7 mouse cellular contexts compared by ENCODE assay signal in the genomic region with DNA sequence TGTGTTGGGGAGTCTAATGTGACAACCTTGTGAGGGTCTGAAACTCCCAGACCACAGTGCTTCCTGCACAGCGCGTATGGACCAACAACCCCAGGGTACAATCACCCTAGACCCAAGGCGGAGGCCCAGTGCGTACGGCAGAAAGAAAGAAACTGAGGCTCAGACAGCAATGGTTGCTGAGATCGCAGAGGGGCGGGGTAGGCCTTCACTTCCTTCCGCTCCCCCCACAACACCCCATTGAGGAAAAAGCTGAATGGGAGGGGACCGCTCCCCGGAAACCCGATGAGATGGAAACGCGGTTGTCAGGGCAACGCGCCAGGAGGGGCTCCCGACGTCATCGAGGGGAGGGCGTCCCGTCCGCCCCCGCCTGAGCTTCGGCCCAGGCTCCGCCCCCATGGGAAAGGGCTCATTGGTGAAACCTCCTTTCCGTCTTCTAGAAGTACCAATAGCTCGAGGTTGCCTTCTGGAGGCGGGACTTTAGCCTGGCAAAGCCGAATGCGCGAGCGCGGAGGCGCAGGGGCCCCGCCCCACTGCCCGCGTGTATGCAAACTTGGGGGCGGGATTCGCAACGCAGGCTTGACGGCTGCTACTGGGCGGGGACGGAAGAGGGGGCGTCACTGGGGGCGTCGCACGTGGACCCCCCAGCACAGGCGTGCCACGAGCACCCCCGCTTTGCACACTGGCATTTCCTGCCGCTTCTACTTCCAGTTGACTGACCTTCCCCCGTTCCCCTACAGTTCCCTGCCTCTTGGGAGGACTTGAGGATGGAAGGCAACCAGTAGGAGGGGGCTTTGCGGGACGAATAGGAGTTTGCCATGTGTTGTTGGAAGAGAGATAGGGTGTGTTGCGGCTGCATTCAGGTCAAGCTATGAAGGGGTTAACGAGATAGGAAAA. TPM values are rescaled to one million over a fixed set of nuclear protein-coding genes. Genes with fewer than 3 reads are reported as not detected.
DNase-seq lines count a peak whose midpoint lies in the region; ATAC-seq and TF ChIP-seq lines count a peak whose summit lies in the region.

No protein-coding gene starts in this region.

- H3K9ac ChIP-seq in embryonic facial prominence, embryonic 12.5 days, result peak overlapping the region; percentile 7; the same call in 1 of the 2 replicates
- H3K9ac ChIP-seq in limb, embryonic 13.5 days, result peak overlapping the region; percentile 31
- H3K9ac ChIP-seq in midbrain, embryonic 16.5 days (ENCODE audit: low read depth, low read length), result peak overlapping the region; percentile 64

- H3K9me3 ChIP-seq in embryonic facial prominence, embryonic 12.5 days, result no peaks in the 10 kb centered on the region
- no peaks in the 10 kb centered on the region for H3K9me3 ChIP-seq in limb, embryonic 13.5 days
- no peaks in the 10 kb centered on the region for H3K9me3 ChIP-seq in midbrain, embryonic 16.5 days (replicated peaks; ENCODE audit: control insufficient read depth, low read length, poor library complexity, severe bottlenecking)

- peak overlapping the region; percentile 93 for H3K27ac ChIP-seq in embryonic facial prominence, embryonic 12.5 days
- peak overlapping the region; percentile 97 for H3K27ac ChIP-seq in kidney, adult 2 months (ENCODE audit: insufficient read depth, low read depth, low read length)
- H3K27ac ChIP-seq in limb, embryonic 13.5 days, result peak overlapping the region; percentile 94
- H3K27ac ChIP-seq in midbrain, embryonic 16.5 days (ENCODE audit: low read length), result peak overlapping the region; percentile 90

- ATAC-seq in embryonic facial prominence, embryonic 12.5 days (ENCODE audit: insufficient number of reproducible peaks, insufficient read depth, low FRiP score, low TSS enrichment), result peak; percentile 67
- ATAC-seq in limb, embryonic 13.5 days (ENCODE audit: low FRiP score, low read depth), result peak; percentile 77
- peak; percentile 85 for ATAC-seq in midbrain, embryonic 16.5 days

- TF ChIP-seq CTCF in kidney, adult 2 months (conservative IDR thresholded peaks at IDR 0.05; ENCODE audit: insufficient read depth, insufficient read length, low read depth, low read length), result no peak

- peaks cover 77% of the 10 kb centered on the region for H3K4me1 ChIP-seq in embryonic facial prominence, embryonic 12.5 days
- H3K4me1 ChIP-seq in kidney, adult 2 months (ENCODE audit: control insufficient read depth, insufficient read depth, low read length), result peaks cover 43% of the 10 kb centered on the region
- H3K4me1 ChIP-seq in limb, embryonic 13.5 days, result peaks cover 90% of the 10 kb centered on the region
- peaks cover 29% of the 10 kb centered on the region for H3K4me1 ChIP-seq in midbrain, embryonic 16.5 days (ENCODE audit: control insufficient read depth, insufficient read depth, low read length)

- DNase-seq in adrenal gland, postnatal 25 days, result peak; percentile 99
- peak; percentile 99 to 100 for DNase-seq in heart, adult 18-20 months
- peak; percentile 99 for DNase-seq in kidney, adult 2 months
- DNase-seq in spleen, postnatal 10 days (ENCODE audit: low spot score in 2 of 2), result peak; percentile 97 to 98

- H3K4me2 ChIP-seq in embryonic facial prominence, embryonic 12.5 days (replicated peaks), result peak overlapping the region; percentile 62
- H3K4me2 ChIP-seq in limb, embryonic 13.5 days (replicated peaks), result peak overlapping the region; percentile 75
- H3K4me2 ChIP-seq in midbrain, embryonic 16.5 days (ENCODE audit: low read length), result peak overlapping the region; percentile 78

- H3K4me3 ChIP-seq in embryonic facial prominence, embryonic 12.5 days, result peak overlapping the region; percentile 39
- peak overlapping the region; percentile 29 for H3K4me3 ChIP-seq in kidney, adult 2 months (ENCODE audit: insufficient read depth, low read depth, low read length)
- peak overlapping the region; percentile 45 for H3K4me3 ChIP-seq in limb, embryonic 13.5 days
- H3K4me3 ChIP-seq in midbrain, embryonic 16.5 days (ENCODE audit: low read depth, low read length), result peak overlapping the region; percentile 46

- TF ChIP-seq POLR2A in kidney, adult 2 months (IDR thresholded peaks at IDR 0.05; ENCODE audit: low read depth, low read length), result no peak

- H3K27me3 ChIP-seq in embryonic facial prominence, embryonic 12.5 days, result no peaks in the 10 kb centered on the region
- no peaks in the 10 kb centered on the region for H3K27me3 ChIP-seq in kidney, adult 2 months (replicated peaks; ENCODE audit: control insufficient read depth, insufficient read depth, low read length)
- no peaks in the 10 kb centered on the region for H3K27me3 ChIP-seq in limb, embryonic 13.5 days
- H3K27me3 ChIP-seq in midbrain, embryonic 16.5 days (ENCODE audit: control insufficient read depth, insufficient read depth, low read depth, low read length), result no peaks in the 10 kb centered on the region

- under 1% methylated on average over 55 of the region's 55 CpGs for WGBS in embryonic facial prominence, embryonic 12.5 days
- under 1% methylated on average over 55 of the region's 55 CpGs for WGBS in kidney, adult 2 months
- WGBS in limb, embryonic 13.5 days, result under 1% methylated on average over 55 of the region's 55 CpGs
- under 1% methylated on average over 55 of the region's 55 CpGs for WGBS in midbrain, embryonic 16.5 days

- peaks cover 29% of the 10 kb centered on the region for H3K36me3 ChIP-seq in embryonic facial prominence, embryonic 12.5 days
- peaks cover 8% of the 10 kb centered on the region; the same call in 1 of the 2 replicates for H3K36me3 ChIP-seq in kidney, adult 2 months (ENCODE audit: control insufficient read depth, insufficient read depth, low read length)
- peaks cover 29% of the 10 kb centered on the region for H3K36me3 ChIP-seq in limb, embryonic 13.5 days
- peaks cover 18% of the 10 kb centered on the region for H3K36me3 ChIP-seq in midbrain, embryonic 16.5 days (ENCODE audit: control insufficient read depth, insufficient read depth, low read length)

RNA-seq across cellular contexts. Expression of a gene that starts 6.0 kb away (rescaled TPM):
- 49.9 and 142 TPM in 2 replicates for total RNA-seq in adrenal gland, postnatal 25 days (2021)
- polyA plus RNA-seq in embryonic facial prominence, embryonic 12.5 days (2016; fragmentation: Nextera tagmentation; extraction: Ambion mirVana), result 151 and 159 TPM in 2 replicates
- 10 to 100 TPM; 46.3 to 54.9 TPM for total RNA-seq in heart, adult 18-20 months (2021)
- polyA plus RNA-seq in kidney, adult 2 months (2012; rRNA removed), result 86.7 and 87.8 TPM in 2 replicates
- polyA plus RNA-seq in limb, embryonic 13.5 days (2015; fragmentation: Nextera tagmentation; extraction: Ambion mirVana), result 149 and 194 TPM in 2 replicates
- polyA plus RNA-seq in midbrain, embryonic 16.5 days (2015; fragmentation: Nextera tagmentation; extraction: Ambion mirVana), result 380 and 398 TPM in 2 replicates

RNA-seq across cellular contexts. Expression of a gene that starts 11.7 kb away (rescaled TPM):
- total RNA-seq in adrenal gland, postnatal 25 days (2021), result 74.1 and 97.4 TPM in 2 replicates
- 33.4 and 35.1 TPM in 2 replicates for polyA plus RNA-seq in embryonic facial prominence, embryonic 12.5 days (2016; fragmentation: Nextera tagmentation; extraction: Ambion mirVana)
- total RNA-seq in heart, adult 18-20 months (2021), result 100 to 1,000 TPM; 117 to 125 TPM
- polyA plus RNA-seq in kidney, adult 2 months (2012; rRNA removed), result 65.6 and 67.0 TPM in 2 replicates
- polyA plus RNA-seq in limb, embryonic 13.5 days (2015; fragmentation: Nextera tagmentation; extraction: Ambion mirVana), result 22.9 and 23.2 TPM in 2 replicates
- polyA plus RNA-seq in midbrain, embryonic 16.5 days (2015; fragmentation: Nextera tagmentation; extraction: Ambion mirVana), result 15.5 and 21.1 TPM in 2 replicates

RNA-seq across cellular contexts. Expression of a gene that starts 12.9 kb away (rescaled TPM):
- 15.6 and 16.7 TPM in 2 replicates for total RNA-seq in adrenal gland, postnatal 25 days (2021)
- polyA plus RNA-seq in embryonic facial prominence, embryonic 12.5 days (2016; fragmentation: Nextera tagmentation; extraction: Ambion mirVana), result 11.6 and 13.0 TPM in 2 replicates
- 1 to 10 TPM; 4.2 to 5.7 TPM for total RNA-seq in heart, adult 18-20 months (2021)
- 7.9 and 11.2 TPM in 2 replicates for polyA plus RNA-seq in kidney, adult 2 months (2012; rRNA removed)
- polyA plus RNA-seq in limb, embryonic 13.5 days (2015; fragmentation: Nextera tagmentation; extraction: Ambion mirVana), result 9.7 and 11.0 TPM in 2 replicates
- 11.0 and 11.4 TPM in 2 replicates for polyA plus RNA-seq in midbrain, embryonic 16.5 days (2015; fragmentation: Nextera tagmentation; extraction: Ambion mirVana)

RNA-seq across cellular contexts. Expression of a gene that starts 19.2 kb away (rescaled TPM):
- 45.4 and 67.9 TPM in 2 replicates for total RNA-seq in adrenal gland, postnatal 25 days (2021)
- 8.4 and 8.5 TPM in 2 replicates for polyA plus RNA-seq in embryonic facial prominence, embryonic 12.5 days (2016; fragmentation: Nextera tagmentation; extraction: Ambion mirVana)
- total RNA-seq in heart, adult 18-20 months (2021), result 1 to 10 TPM; 2.7 to 3.1 TPM
- polyA plus RNA-seq in kidney, adult 2 months (2012; rRNA removed), result 8.1 and 8.7 TPM in 2 replicates
- 7.4 and 8.1 TPM in 2 replicates for polyA plus RNA-seq in limb, embryonic 13.5 days (2015; fragmentation: Nextera tagmentation; extraction: Ambion mirVana)
- polyA plus RNA-seq in midbrain, embryonic 16.5 days (2015; fragmentation: Nextera tagmentation; extraction: Ambion mirVana), result 70.3 and 81.6 TPM in 2 replicates

RNA-seq across cellular contexts. Expression of a gene that starts 19.5 kb away (rescaled TPM):
- total RNA-seq in adrenal gland, postnatal 25 days (2021), result 2.7 and 5.2 TPM in 2 replicates
- polyA plus RNA-seq in embryonic facial prominence, embryonic 12.5 days (2016; fragmentation: Nextera tagmentation; extraction: Ambion mirVana), result 55.8 and 56.9 TPM in 2 replicates
- total RNA-seq in heart, adult 18-20 months (2021), result 1 to 10 TPM in 1 of 2 experiments, under 1 TPM in 1; 0.98 to 1.3 TPM
- polyA plus RNA-seq in kidney, adult 2 months (2012; rRNA removed), result 1.5 TPM in 2 replicates
- 39.5 and 40.4 TPM in 2 replicates for polyA plus RNA-seq in limb, embryonic 13.5 days (2015; fragmentation: Nextera tagmentation; extraction: Ambion mirVana)
- polyA plus RNA-seq in midbrain, embryonic 16.5 days (2015; fragmentation: Nextera tagmentation; extraction: Ambion mirVana), result 37.3 and 43.3 TPM in 2 replicates

Comparison
In these comparisons a context has a peak if more than half of its experiments do, and no peak if none do; other contexts are left out.
1. Peak in every context shown above with its lines: DNase-seq, ATAC-seq, H3K4me3 ChIP-seq and H3K27ac ChIP-seq.
2. H3K9ac ChIP-seq: peak in every context shown above with its lines; median percentile 64 in midbrain, embryonic 16.5 days; 31 in limb, embryonic 13.5 days; 7 in embryonic facial prominence, embryonic 12.5 days.